Mouse (Mus musculus) inflammation-experienced regulatory T-cells, adult 6 months (primary cell): ENCODE measurements around the gene Sema4f. TPM values are rescaled to one million over a fixed set of nuclear protein-coding genes. Genes with fewer than 3 reads are reported as not detected.

Experiments used
- ATAC-seq: one replicate; pipeline ENCODE4 v1.8.0; 2017
- polyA plus RNA-seq, 3 experiments: library from polyadenylated mRNA; unstranded; fragments of 100-300 nt; shearing (Covaris generic); gene quantifications; one replicate each; pipeline ENCODE4 v1.2.1; 2017

Gene Sema4f
- polyA plus RNA-seq, 3 experiments from 2014 or later: 2.4 to 3.6 (median 3.1) TPM

DNA sequence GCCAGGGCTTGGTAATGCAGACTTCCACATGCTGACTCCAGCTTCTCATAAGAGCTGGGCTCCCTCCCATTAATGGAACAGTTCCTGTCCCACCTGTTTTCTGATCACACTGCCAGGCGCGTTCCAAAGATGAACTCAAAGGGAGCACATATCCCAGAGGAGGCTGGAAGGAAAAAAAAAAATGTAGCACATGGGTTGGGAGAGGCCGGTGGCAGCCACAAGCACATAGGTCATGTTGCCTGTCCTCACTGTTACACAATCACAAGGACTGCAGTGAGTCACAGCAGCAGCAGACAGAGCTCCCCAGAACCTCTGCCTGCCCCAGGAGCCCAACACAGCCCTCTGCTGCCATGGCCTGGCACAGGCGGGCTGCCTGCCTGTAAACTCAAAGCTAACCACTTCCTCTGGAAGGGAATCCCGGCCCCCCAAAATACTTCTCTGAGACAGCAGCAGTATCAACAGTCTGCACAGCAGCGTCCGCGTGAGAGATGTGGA, 76.1 kb downstream of the Sema4f start:
- no peak for ATAC-seq

DNA sequence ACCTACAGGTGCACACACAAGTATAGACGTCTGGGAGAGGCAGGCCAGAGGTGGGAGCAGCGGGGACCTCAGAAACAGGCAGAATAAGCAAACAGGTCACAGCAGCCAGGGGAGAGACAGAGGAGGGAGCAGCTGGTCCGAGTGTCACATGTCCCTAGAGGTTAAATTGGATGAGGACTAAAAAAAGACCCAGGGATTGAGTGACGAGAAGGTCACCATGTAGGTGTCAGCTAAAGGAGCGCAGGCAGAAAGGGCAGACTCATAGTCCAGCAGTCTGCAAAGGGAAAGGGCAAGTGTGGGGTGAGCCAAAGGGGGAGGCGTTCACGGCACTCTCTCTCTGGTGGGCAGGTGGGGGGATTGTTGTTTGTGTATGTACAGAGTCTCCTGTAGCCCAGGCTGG, 77.1 kb downstream of the Sema4f start:
- ATAC-seq: no peak

DNA sequence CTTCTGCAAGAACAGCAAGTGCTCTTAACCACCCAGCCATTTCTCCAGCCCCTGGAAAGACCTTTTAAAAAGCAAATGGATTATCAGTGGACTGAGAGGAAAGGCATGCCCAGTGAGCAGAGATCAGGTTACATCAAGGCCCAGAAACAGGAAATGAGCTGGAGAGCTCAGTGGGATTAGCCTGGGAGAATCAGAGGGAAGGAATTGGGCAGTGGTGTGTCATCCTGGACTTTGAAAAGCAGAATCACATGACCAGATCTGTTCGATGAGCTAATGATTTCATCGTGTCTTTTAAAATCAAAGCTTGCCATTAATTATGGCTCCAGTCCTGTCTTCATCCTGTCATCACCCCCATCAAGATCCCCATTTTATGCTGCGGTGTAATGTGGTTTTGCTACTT, 77.5 kb downstream of the Sema4f start:
- ATAC-seq: no peak

Other genes starting within 250 kb of the Sema4f start
- gene Pole4, start 234.4 kb downstream of the Sema4f start, polyA plus RNA-seq: 10 to 100 TPM; 41.9 to 88.1 (median 72.5) TPM
- 1 to 10 TPM; 3.9 to 9.0 (median 4.5) TPM for gene Hk2, start 165.3 kb downstream of the Sema4f start, polyA plus RNA-seq
- gene M1ap, start 7.1 kb upstream of the Sema4f start, polyA plus RNA-seq: 1 to 10 TPM in 1 of 3 experiments, under 1 TPM in 1, not detected in 1; 0.17 to 1.8 TPM
- gene Dok1, start 93.7 kb upstream of the Sema4f start, polyA plus RNA-seq: 10 to 100 TPM; 23.6 to 36.1 (median 30.4) TPM
- not detected for gene Loxl3, start 94.4 kb upstream of the Sema4f start, polyA plus RNA-seq
- 100 to 1,000 TPM; 423 to 474 (median 448) TPM for gene Aup1, start 114.8 kb upstream of the Sema4f start, polyA plus RNA-seq
- gene Htra2, start 115.5 kb upstream of the Sema4f start, polyA plus RNA-seq: 10 to 100 TPM; 23.5 to 29.2 (median 28.4) TPM
- gene Dqx1, start 118.1 kb upstream of the Sema4f start, polyA plus RNA-seq: 1 to 10 TPM; 2.1 to 2.7 (median 2.7) TPM
- gene Tlx2, start 130.5 kb upstream of the Sema4f start, polyA plus RNA-seq: not detected
- gene Pcgf1, start 138.1 kb upstream of the Sema4f start, polyA plus RNA-seq: 10 to 100 TPM; 37.0 to 49.3 (median 49.1) TPM
- not detected for gene Lbx2, start 146.6 kb upstream of the Sema4f start, polyA plus RNA-seq
- 1 to 10 TPM in 1 of 3 experiments, under 1 TPM in 1, not detected in 1; 0.79 to 3.2 TPM for gene Ccdc142, start 161.8 kb upstream of the Sema4f start, polyA plus RNA-seq
- 1 to 10 TPM in 2 of 3 experiments, under 1 TPM in 1; 0.82 to 1.1 (median 1.1) TPM for gene Gm42688, start 161.8 kb upstream of the Sema4f start, polyA plus RNA-seq
- 10 to 100 TPM; 60.0 to 78.3 (median 66.2) TPM for gene Mrpl53, start 169.3 kb upstream of the Sema4f start, polyA plus RNA-seq
- gene Mogs, start 175.7 kb upstream of the Sema4f start, polyA plus RNA-seq: 10 to 100 TPM in 2 of 3 experiments, 1 to 10 TPM in 1; 7.7 to 13.3 (median 12.9) TPM
- gene Wbp1, start 181.8 kb upstream of the Sema4f start, polyA plus RNA-seq: 10 to 100 TPM; 25.1 to 28.9 (median 28.3) TPM
- gene Ino80b, start 185.7 kb upstream of the Sema4f start, polyA plus RNA-seq: 1 to 10 TPM in 2 of 3 experiments, not detected in 1; 1.0 to 2.8 TPM
- 1 to 10 TPM in 1 of 3 experiments, not detected in 2; 3.7 TPM for gene Rtkn, start 195.7 kb upstream of the Sema4f start, polyA plus RNA-seq
- gene Wdr54, start 216.6 kb upstream of the Sema4f start, polyA plus RNA-seq: under 1 TPM in 2 of 3 experiments, not detected in 1; 0.19 to 0.48 TPM
- gene 1700003E16Rik, start 216.6 kb upstream of the Sema4f start, polyA plus RNA-seq: not detected
- gene Dctn1, start 226.2 kb upstream of the Sema4f start, polyA plus RNA-seq: 10 to 100 TPM; 15.5 to 21.0 (median 16.1) TPM